Mouse (Mus musculus) cerebellum, postnatal 14 days (tissue): ENCODE results near the gene Cd59a.
"Not testable (repeated sequence)": the region's sequence is repeated elsewhere in the genome, so short reads cannot be mapped to it uniquely, and the experiment has no call there.

Experiments
- DNase-seq, 2 experiments: peaks; one replicate each; pipeline ENCODE4 v3.0.0; 2021; ENCODE audit warnings: mixed read lengths in 2 of 2

The Cd59a gene

DNA sequence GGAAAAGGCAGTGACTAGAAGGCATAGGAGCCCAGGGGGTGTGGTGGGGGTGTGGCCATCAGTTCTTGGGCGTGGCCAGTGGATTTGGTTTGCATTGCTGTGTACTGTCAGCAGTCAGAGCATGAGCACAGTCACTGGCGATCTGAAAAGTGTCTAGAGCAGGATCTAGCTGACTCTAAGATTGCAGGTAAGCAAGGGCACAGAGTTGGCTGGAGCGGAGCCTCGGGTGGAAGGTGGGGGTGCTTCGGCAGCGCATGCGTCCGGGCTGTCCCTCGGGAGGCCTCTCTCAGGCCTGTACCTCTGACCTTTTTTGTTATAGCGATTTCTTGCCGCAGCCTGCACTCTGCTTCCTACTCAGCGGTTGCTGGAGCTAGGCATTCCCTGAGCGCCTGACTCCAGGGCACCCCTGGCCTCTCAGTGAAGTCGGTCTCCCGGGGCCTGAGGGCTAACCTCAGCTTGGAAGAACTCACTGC is at the start of gene Cd59a:
Cd59a (plus strand) TSS at position 61 of the 473 bp plus-strand sequence.
- DNase-seq, result peak; percentile 57 to 65

DNA sequence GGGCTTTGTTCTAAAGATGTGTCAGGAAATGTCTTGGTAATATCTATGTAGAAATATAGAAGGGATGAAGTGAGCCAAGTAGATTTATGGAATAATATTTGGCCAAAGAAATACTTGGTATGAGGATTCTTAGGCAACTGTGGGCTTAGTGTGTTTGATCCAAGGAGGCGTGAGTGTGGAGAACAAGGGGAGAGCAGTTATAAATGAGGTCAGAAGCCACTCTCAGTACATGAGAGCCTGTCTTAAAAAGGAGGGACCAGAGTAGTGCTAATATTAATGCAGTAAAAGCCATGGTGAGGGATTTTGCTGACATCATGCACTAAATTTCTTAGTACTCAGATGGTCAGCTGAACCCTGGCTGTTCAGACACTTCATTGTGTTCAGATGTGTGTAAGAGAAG is 37.2 kb upstream of the Cd59a start:
- DNase-seq, result no peak

DNA sequence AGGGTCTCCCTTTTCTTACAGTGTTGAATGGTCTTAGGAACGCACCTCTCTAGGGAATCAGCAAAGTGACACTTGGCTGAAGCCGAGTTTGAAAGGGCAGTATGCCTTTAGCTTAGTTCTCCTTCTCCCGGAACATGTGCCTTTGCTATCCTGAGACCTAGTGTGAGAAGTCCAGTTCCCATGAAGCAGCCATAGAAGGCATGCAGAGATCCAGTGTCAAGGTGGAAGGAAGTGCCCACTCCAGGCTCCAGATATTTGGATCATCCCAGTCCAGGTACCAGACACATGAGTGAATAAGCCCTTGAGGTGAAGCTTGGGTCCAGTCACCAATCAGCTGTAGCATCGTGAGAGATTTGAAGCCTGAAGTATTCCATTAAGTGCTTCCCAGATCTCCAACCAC is 36.6 kb upstream of the Cd59a start:
- no peak for DNase-seq

- DNase-seq, result no peak
Observed at GRCm38 (mm10) chr2:104059786-104060185, 35.8 kb upstream of the Cd59a start.

- DNase-seq, result no peak
Observed at GRCm38 (mm10) chr2:104060996-104061395, 34.6 kb upstream of the Cd59a start.

- no peak for DNase-seq
Observed at GRCm38 (mm10) chr2:104062665-104063064, 32.9 kb upstream of the Cd59a start.

- no peak for DNase-seq
Observed at GRCm38 (mm10) chr2:104064152-104064551, 31.4 kb upstream of the Cd59a start.

GRCm38 (mm10) chr2:104065526-104065925 is 30.1 kb upstream of the Cd59a start, which contains the start of gene Gm10912:
Gm10912 (plus strand) TSS chr2:104065826.
- DNase-seq, result not testable (repeated sequence)

- not testable (repeated sequence) for DNase-seq
Observed at GRCm38 (mm10) chr2:104068450-104068849, 27.2 kb upstream of the Cd59a start, which contains the start of gene Gm10799. Gm10799 (minus strand) TSS chr2:104068550.

DNA sequence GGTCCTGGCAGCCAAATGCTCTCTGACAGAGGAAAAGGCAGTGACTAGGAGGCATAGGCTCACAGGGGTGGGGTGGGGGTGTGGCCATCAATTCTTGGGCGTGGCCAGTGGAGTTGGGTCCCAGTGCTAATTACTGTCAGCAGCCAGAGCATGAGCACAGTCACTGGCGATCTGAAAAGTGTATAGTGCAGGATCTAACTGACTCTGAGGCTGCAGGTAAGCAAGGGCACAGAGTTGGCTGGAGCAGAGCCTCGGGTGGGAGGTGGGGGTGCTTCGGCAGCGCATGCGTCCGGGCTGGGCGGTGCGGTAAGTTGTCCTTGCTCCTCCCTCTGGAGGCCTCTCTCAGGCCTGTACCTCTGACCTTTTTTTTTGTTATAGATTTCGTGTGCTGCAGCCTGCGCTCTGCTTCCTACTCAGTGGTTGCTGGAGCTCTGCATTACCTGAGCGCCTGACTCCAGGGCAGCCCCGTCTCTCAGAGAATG is 25.9 kb upstream of the Cd59a start, which contains the start of gene Cd59b:
Cd59b (plus strand) TSS at position 146 of the 482 bp plus-strand sequence.
- peak; percentile 47 for DNase-seq

GRCm38 (mm10) chr2:104078285-104078684 is 17.3 kb upstream of the Cd59a start:
- not testable (repeated sequence) for DNase-seq

DNA sequence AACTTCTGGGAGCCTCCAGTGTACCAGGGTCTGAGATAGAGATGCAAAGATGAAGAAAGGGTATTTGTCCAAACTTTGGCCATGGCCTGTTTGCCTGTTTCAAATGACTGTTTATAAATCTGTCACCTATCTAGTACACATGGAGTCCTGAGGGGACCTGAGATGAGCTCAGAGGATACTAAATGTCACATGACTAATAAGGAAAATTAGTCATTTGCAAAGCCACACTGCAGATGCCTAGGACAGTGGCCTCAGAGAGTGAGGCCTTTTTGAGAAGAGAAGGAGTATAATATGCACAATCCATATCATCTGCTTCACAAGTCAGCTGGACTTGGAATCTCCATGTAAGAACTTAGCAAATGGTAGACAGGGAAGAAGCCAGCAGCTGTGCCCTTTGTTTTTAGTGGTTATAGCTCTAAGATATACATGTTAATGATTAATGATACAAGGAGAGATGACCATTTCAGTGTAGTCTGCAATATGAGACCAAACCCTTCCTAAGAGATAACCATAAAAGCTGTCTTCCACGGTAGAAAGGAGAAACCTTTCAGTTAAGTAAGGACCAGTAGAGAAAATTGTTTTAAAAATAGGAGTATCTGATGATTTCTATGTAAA is 14.1 kb upstream of the Cd59a start:
- DNase-seq, result not testable (repeated sequence)

GRCm38 (mm10) chr2:104082474-104082873 is 13.1 kb upstream of the Cd59a start:
- DNase-seq, result no peak

DNA sequence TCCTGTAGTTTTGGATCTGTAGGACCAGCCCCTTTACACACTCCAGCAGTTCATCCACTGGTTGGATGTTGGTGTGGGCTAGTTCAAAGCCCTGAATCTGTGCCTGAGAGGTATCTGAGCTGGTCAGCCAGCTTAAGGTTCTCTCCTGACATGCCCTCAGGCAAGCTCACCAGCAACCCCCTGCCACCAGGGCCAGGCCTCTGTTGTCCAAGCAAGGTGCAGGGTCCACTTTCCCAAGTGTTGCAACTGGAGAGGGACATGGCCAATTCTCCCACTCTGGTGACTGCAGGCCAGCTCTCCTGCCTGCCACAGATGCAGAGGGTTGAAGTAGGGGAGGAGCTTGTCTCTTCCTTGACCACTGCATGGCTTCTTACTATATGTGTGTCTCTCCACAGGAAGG is 11.6 kb upstream of the Cd59a start:
- DNase-seq, result not testable (repeated sequence)

- DNase-seq, result not testable (repeated sequence)
Observed at GRCm38 (mm10) chr2:104087562-104087961, 8.0 kb upstream of the Cd59a start.

GRCm38 (mm10) chr2:104093305-104093704 is 2.3 kb upstream of the Cd59a start:
- DNase-seq, result no peak

DNA sequence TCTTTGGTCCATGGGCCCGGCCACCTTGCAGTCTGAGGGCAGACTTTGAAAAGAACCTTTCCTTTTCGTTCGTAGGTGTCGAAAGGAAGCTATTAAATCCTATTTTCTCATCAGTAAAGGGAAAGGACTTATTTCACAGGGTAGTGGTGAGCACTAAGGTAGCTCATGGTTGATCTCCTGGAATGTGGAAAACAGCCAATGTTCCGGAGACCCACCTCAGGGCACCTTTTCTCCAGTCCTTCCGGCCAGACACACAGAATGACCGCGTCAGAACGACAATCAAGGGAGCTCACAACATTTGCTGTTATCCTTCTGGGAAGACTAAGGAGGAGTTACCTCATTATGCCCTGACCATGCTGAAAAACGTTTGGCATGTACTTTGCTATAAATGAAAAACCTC is 655 bp downstream of the Cd59a start:
- DNase-seq, result no peak

GRCm38 (mm10) chr2:104096796-104097195 is 1.2 kb downstream of the Cd59a start:
- DNase-seq, result not testable (repeated sequence)

DNA sequence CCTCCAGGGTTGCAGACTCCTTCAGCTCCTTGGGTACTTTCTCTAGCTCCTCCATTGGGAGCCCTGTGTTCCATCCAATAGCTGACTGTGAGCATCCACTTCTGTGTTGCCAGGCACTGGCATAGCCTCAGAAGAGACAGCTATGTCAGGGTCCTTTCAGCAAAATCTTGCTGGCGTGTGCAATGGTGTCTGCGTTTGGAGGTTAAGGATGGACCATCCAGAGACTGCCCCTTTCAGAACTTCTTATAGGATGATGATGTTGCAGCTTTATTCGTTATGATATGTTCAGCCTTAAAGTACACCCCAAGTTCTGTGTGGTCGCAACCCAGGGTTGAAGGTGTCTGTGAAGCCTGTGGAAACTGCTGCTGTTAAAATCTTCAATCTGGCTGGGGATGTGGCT is 1.8 kb downstream of the Cd59a start:
- DNase-seq, result not testable (repeated sequence)

DNA sequence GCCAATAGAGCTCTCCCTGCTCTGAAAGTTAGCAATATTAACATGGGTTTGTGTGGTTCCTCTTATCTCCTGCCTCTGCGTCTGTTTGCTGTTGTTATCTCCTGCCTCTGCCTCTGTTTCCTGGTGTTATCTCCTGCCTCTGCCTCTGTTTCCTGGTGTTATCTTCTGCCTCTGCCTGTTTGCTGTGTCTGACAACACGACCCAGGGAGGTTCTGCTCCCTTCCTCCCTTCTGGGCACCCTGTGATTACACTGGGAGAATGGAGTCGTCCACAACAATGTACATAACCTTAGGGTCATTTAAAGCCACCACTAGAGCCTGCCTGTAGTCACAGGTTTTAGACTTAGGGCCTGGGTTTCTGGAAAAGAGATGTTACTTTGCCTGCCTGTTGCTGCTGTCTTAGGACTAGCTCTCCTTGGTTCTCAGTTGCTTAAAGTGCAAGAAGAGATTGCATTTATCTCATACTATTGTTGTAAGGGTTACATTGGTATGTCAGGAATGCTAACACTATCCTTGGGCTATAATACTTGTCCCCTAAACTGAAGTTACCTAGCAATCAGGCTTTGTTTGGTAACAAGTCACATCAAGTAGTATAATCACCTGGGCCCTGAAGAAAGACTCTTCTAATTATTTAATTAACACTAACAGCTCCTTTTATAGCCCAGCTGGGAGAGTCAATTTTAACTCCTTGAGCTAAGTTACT is 3.1 kb downstream of the Cd59a start:
- no peak for DNase-seq

- DNase-seq, result no peak
Observed at GRCm38 (mm10) chr2:104099231-104099585, 3.6 kb downstream of the Cd59a start.

DNA sequence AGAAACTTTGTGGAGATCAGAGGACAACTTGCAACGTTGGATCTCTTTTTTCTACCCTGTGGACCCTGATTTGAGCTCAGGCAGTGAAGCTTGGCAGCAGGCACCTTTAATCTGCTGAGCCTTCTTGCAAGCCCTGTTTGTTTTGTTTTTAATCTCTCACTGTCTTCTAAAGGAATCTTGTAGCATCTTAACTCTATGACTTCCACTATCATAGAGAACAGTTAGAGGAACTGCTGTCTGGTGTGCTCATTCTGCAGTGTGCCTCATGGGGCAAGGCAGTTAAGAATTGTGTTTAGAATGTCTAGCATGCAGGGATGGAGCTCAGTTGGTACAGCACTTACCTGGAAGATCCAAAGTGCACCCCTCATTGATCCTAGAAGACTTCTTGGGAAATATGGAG is 4.3 kb downstream of the Cd59a start:
- no peak for DNase-seq

GRCm38 (mm10) chr2:104104800-104105199 is 9.2 kb downstream of the Cd59a start:
- DNase-seq, result no peak

DNA sequence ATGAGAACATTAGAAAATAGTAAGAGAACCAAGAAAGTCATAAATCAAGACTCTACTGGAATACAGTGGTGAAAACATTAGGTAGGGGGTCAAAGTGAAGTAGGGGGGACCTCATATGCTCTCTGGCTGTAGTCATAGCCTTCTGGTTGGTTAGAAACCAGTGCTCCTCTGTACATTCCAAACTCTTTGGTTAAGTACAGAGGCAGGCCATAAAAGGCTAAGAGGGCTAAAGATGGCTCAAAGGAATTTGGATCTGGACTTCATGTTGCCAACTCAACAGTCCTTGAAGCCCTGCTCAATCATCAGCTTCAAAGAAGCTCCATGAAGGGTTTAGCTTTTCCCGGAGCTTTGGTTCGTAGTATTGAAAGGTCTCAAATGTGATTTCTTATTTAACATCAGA is 13.4 kb downstream of the Cd59a start:
- DNase-seq, result not testable (repeated sequence)
